Mouse (Mus musculus): ENCODE measurements around the gene Pim3. TPM values are rescaled to one million over a fixed set of nuclear protein-coding genes. Genes with fewer than 3 reads are reported as not detected.

The Pim3 gene
- polyA plus RNA-seq, 1 experiment from 2014 or later = 69.2 TPM

DNA sequence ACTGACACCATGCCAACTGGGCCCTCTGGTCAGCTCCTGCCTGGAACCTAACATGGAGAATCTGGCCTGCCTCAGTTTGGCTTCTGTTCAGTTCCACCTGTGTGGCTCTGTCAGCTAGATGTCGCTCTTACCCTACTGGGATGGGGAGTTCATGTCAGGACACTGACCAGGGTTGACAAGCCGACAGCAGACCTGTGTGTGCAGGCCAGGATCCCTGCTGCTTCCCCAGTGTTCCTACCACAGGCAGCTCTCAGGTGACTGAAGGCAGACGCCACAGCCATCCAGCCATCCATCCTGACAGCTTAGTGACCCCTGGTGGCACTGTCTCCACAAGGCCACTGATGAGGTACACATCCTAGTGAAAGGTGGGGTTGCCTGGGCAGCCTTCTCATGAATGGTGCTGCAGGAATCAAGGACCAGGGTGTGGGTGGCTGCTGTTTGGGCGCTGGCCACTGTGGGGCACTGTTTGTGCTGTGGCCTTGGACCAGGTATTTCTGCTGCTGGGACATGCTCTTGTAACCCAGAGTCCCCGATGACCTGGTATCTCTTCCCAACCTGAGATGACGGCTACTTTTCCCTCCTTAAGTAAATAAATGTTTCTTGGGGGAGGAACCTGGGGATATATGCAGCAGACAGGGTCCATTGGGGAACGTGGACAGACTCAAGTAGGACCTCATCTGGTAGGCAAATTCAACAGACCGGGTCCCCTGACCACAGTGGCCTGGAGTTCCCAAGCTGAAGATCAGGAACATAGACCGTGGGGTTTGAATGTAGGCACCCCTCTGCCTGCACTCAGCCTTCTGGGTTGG, 33.8 kb upstream of the Pim3 start:
- ATAC-seq (ENCODE audit: low FRiP score, low read depth) = peak; percentile 48
- H3K9me3 ChIP-seq = no peaks in the 10 kb centered on the region
- H3K9ac ChIP-seq = no peak overlapping the region
- H3K4me1 ChIP-seq (replicated peaks) = no peaks in the 10 kb centered on the region
- H3K4me3 ChIP-seq = no peak overlapping the region
- H3K27me3 ChIP-seq = no peaks in the 10 kb centered on the region
- peaks cover 37% of the 10 kb centered on the region for H3K36me3 ChIP-seq
- no peak overlapping the region for H3K4me2 ChIP-seq
- 33% methylated on average over 9 of the region's 9 CpGs for WGBS
- H3K27ac ChIP-seq (replicated peaks) = no peak overlapping the region

DNA sequence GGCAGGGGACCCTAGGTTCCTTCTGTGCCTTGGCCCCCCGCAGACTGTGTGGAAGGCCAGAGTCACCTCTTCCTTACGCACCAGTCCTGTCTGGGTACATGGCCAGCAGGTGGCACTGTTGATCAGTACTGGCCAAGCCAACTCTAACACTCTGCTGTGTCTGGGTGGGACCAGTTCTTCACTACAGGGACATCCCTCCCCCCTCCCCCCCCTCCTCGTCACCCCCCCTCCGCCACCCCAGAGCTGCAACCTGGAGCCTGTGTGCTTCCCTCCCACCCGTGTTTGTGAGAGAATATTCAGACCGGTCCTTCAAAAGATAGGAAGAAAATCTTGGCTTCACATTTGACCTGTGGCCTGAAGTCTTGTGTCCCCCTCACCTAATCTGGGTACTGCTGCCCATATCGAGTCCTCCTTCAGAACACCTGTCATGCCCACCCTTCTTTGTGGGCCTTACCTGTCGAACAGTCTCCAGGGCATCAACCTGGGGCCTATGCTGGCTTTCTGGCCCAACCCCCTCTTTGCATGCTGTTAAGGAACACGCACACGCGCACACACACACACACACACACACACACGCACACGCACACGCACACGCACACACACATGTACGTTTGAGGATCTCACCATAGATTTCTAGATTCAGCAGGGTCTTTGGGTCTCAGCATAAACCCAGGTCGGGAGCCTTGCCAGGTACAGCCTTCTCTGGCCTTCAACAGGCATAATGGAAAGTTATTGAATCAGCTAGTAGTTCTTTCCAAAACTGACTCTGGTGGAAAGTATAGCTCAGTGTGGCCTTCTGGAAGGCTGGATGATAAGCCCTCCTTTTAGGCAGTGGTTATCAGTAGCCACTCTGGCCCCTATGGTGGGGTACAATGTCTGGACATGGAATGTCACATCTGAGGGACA, 32.9 kb upstream of the Pim3 start:
- H3K9ac ChIP-seq = no peak overlapping the region
- no peak overlapping the region for H3K27ac ChIP-seq (replicated peaks)
- no peak overlapping the region for H3K4me2 ChIP-seq
- H3K9me3 ChIP-seq = no peaks in the 10 kb centered on the region
- ATAC-seq (ENCODE audit: low FRiP score, low read depth) = peak; percentile 92
- no peak overlapping the region for H3K4me3 ChIP-seq
- H3K27me3 ChIP-seq = no peaks in the 10 kb centered on the region
- peaks cover 28% of the 10 kb centered on the region for H3K36me3 ChIP-seq
- 58% methylated on average over 17 of the region's 17 CpGs for WGBS
- H3K4me1 ChIP-seq (replicated peaks) = no peaks in the 10 kb centered on the region

DNA sequence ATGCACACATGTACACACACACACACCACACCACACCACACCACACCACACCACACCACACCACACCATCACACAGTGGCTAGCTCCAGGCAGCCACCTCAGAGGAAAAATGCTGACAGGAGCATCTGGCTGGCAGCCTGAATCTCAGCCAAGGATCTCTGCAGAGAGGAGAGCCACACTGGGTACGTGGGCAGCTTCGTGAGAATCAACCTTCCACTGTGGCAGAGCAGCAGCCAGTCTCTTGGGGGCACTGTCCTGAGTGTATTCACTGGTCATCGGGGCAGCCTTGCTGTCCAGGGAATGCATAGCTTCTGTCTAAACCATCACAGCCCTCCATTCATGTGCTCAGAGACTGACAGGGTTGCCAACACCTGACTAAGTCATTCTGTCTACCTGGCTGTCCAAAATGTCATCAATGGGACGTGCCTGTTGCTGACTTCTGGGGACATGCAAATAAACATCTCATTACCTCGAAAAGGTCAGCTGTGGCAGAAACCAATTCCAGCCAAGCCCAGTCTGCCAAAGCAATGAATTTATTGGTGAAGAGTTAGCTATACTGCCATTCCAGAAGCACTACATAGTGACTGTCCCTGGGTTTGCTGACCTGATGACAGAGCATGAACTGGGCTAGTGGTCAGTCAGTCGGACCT, 32.1 kb upstream of the Pim3 start:
- Histone ChIP-seq H3K27me3 (no peaks in the 10 kb centered on the region), H3K36me3 (peaks cover 20% of the 10 kb centered on the region), H3K9me3 (no peaks in the 10 kb centered on the region), H3K4me1 (replicated peaks) (no peaks in the 10 kb centered on the region), H3K9ac (no peak overlapping the region), H3K4me3 (no peak overlapping the region), H3K4me2 (no peak overlapping the region), H3K27ac (replicated peaks) (no peak overlapping the region)
- 80% methylated on average over 6 of the region's 6 CpGs for WGBS
- no peak for ATAC-seq (ENCODE audit: low FRiP score, low read depth)

DNA sequence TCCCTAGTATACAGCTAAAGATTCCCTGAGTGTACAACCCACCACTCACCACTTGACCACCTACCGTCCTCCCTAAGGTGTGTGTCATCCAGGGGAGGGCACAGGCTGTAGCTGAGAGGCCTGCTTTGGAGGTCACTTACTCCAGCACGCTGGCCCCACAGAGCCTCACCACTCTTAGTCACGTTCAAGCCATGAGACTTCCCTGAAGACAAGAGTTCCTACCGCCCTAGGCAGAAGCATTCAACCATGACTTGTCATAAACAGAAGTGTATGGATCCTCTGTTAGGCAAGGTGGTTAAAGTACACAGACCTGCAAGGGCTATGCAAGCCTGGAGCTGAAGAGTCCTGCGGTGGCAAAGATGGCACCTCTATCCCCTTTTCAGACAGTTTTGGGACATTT, 31.3 kb upstream of the Pim3 start:
- WGBS = 82% methylated on average over 5 of the region's 5 CpGs
- Histone ChIP-seq H3K4me2 (no peak overlapping the region), H3K9ac (no peak overlapping the region), H3K36me3 (peaks cover 13% of the 10 kb centered on the region; the same call in 1 of the 2 replicates), H3K4me3 (no peak overlapping the region), H3K9me3 (no peaks in the 10 kb centered on the region), H3K4me1 (replicated peaks) (no peaks in the 10 kb centered on the region), H3K27ac (replicated peaks) (no peak overlapping the region), H3K27me3 (no peaks in the 10 kb centered on the region)
- no peak for ATAC-seq (ENCODE audit: low FRiP score, low read depth)

DNA sequence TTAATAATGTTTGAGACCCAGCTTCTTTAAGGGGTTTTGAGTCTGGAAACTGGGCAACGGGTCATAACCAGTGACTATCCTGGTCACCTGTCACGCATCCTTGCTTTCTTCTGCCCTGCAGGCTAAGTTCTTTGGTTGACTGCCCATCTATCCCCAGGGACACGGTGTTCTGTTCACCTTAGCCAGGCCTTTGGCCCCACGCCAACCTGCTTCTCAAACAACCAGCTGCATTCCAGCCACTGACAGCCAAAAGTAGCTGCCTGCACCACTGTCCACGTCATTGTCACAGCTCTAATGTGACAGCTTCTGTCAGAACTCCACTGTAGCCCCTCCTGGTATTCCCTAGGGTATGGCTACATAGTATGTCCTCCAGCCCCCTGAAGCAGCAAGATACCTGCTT, 30.5 kb upstream of the Pim3 start:
- Histone ChIP-seq H3K36me3 (peaks cover 6% of the 10 kb centered on the region; the same call in 1 of the 2 replicates), H3K27me3 (no peaks in the 10 kb centered on the region), H3K9ac (no peak overlapping the region), H3K9me3 (no peaks in the 10 kb centered on the region), H3K27ac (replicated peaks) (no peak overlapping the region), H3K4me1 (replicated peaks) (0 out of 2 replicates have a peak, but pooled peaks cover under 1% of the 10 kb centered on the region), H3K4me3 (no peak overlapping the region), H3K4me2 (no peak overlapping the region)
- WGBS = 60% methylated on average over 5 of the region's 5 CpGs
- ATAC-seq (ENCODE audit: low FRiP score, low read depth) = no peak

DNA sequence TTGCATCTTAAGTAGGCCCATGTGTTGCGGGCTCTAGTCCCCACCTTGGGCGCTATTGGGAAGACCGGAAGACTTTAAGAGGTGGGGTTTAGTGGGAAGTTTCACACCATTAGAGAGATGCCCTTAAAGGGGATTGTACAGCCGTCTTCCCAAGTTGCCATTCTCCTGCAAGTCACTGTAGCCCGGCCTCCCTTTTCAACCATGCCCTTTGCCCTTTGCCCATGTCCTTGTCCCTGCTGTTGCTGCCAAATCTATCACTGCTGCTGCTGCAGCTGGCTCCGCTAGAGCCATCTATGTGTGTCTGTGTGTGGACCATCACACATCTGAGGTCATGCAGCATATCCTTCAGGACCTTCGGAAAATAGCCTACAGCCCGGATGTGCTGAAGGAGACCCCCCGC, 29.4 kb upstream of the Pim3 start:
- H3K9ac ChIP-seq = no peak overlapping the region
- H3K27me3 ChIP-seq = no peaks in the 10 kb centered on the region
- H3K4me1 ChIP-seq (replicated peaks) = peaks cover 7% of the 10 kb centered on the region
- H3K9me3 ChIP-seq = no peaks in the 10 kb centered on the region
- H3K36me3 ChIP-seq = no peaks in the 10 kb centered on the region
- ATAC-seq (ENCODE audit: low FRiP score, low read depth) = no peak
- no peak overlapping the region for H3K4me3 ChIP-seq
- no peak overlapping the region for H3K27ac ChIP-seq (replicated peaks)
- WGBS = 90% methylated on average over 9 of the region's 9 CpGs
- no peak overlapping the region for H3K4me2 ChIP-seq

DNA sequence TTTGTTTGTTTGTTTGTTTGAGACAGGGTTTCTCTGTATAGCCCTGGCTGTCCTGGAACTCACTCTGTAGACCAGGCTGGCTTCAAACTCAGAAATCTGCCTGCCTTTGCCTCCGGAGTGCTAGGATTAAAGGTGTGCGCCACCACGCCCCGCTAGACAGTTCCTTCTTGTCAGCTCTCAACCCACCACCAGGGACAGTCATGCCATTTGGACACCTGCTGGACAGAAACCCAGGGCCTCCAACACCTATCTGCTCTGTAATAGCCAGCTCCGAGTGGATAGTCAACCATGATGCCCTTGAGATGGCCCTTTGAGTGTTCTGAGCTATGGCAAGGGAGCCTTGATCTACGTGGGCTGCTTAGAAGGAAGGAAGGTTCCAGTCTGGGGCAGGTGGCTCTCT, 26.0 kb upstream of the Pim3 start:
- Histone ChIP-seq H3K36me3 (no peaks in the 10 kb centered on the region), H3K4me1 (replicated peaks) (peaks cover 31% of the 10 kb centered on the region), H3K4me2 (no peak overlapping the region), H3K27me3 (no peaks in the 10 kb centered on the region), H3K4me3 (no peak overlapping the region), H3K9me3 (no peaks in the 10 kb centered on the region), H3K27ac (replicated peaks) (no peak overlapping the region), H3K9ac (no peak overlapping the region)
- no peak for ATAC-seq (ENCODE audit: low FRiP score, low read depth)
- 82% methylated on average over 6 of the region's 6 CpGs for WGBS

DNA sequence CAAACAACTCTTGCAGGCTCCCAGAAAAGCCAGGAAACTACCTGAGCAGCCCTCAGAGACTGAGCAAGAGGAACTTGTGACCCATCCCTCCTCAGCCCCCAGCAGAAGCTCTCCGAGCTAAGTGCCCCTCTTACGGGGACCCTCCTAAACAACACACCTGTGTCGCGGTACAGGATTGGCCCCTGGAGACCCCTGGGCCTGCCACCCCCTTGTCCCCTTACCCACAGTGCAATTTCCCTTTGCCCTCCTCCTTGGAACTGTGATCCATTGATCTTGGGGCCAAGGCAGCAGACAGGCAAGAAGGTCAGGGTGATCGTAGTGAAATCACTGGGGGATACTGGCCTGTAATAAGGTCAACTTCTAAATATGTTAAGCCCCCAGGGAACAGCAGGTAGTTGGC, 25.4 kb upstream of the Pim3 start:
- H3K9me3 ChIP-seq = no peaks in the 10 kb centered on the region
- H3K4me1 ChIP-seq (replicated peaks) = peaks cover 31% of the 10 kb centered on the region
- H3K27me3 ChIP-seq = no peaks in the 10 kb centered on the region
- no peak overlapping the region for H3K9ac ChIP-seq
- H3K36me3 ChIP-seq = no peaks in the 10 kb centered on the region
- peak overlapping the region; percentile 53 for H3K4me3 ChIP-seq
- H3K27ac ChIP-seq (replicated peaks) = no peak overlapping the region
- ATAC-seq (ENCODE audit: low FRiP score, low read depth) = no peak
- H3K4me2 ChIP-seq = peak overlapping the region; percentile 88
- 73% methylated on average over 5 of the region's 5 CpGs for WGBS

DNA sequence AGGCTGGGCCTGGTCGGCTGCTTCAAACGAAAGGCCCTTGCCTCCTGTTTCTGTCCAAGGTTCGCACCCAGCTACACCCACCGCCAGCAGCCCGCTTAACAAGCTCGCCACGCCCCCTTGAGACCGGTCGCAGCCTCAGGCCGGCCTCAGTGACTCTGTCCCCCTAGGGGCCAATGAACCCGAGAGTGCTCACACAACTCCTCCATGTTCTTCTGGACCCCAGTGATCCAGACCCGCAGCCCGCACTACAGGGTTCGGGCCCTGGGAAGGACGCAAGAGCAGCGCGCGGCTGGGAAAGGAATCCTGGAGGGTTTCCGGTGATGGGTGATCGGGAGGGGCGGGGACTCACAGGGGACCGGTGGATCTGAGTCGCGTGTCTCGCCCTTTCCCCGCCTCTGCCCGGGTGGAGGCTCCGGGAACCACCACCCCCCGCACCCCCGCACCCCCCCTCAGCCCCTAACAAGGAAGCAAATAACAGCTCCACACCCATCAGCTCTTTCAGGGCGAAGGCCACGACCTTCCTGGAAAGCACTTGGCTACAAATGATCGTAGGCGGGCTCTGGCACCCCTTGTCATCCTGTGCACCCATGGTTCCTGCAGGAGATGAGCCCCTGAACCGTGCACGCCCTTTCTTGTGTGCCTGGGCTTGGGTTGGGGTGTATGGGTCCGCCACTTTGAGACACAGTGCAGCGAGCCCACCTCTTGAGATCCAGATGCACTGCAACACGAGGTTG, 24.6 kb upstream of the Pim3 start:
- WGBS = under 1% methylated on average over 39 of the region's 39 CpGs
- Histone ChIP-seq H3K27ac (replicated peaks) (peak overlapping the region; percentile 75), H3K4me2 (peak overlapping the region; percentile 88), H3K9ac (peak overlapping the region; percentile 54), H3K27me3 (no peaks in the 10 kb centered on the region), H3K9me3 (no peaks in the 10 kb centered on the region), H3K4me1 (replicated peaks) (peaks cover 31% of the 10 kb centered on the region), H3K4me3 (peak overlapping the region; percentile 53), H3K36me3 (no peaks in the 10 kb centered on the region)
- ATAC-seq (ENCODE audit: low FRiP score, low read depth) = peak; percentile 71

DNA sequence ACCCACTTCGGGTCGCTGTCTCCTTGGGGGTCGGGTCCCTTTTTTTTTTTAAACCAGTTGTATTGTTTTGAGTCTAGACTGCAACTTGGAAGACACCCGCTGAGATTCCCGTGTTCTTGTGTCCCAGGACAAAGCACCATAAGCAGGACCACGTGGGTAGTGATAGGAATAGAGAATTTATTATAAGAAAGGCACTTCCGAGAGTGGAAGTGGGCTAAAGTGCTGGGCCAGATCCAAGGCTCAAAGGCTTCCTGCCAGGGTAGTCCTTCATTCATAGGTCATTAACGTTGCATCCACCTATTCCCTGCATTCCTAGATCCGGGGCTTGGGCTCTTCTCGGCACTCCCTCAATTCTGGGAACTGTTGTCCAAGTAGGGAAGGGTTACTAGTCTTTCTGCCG, 24.0 kb upstream of the Pim3 start:
- peak overlapping the region; percentile 54 for H3K9ac ChIP-seq
- peaks cover 31% of the 10 kb centered on the region for H3K4me1 ChIP-seq (replicated peaks)
- no peak for ATAC-seq (ENCODE audit: low FRiP score, low read depth)
- WGBS = 2% methylated on average over 11 of the region's 11 CpGs
- H3K27ac ChIP-seq (replicated peaks) = peak overlapping the region; percentile 75
- H3K4me2 ChIP-seq = peak overlapping the region; percentile 88
- peak overlapping the region; percentile 53 for H3K4me3 ChIP-seq
- H3K9me3 ChIP-seq = no peaks in the 10 kb centered on the region
- no peaks in the 10 kb centered on the region for H3K36me3 ChIP-seq
- H3K27me3 ChIP-seq = no peaks in the 10 kb centered on the region

DNA sequence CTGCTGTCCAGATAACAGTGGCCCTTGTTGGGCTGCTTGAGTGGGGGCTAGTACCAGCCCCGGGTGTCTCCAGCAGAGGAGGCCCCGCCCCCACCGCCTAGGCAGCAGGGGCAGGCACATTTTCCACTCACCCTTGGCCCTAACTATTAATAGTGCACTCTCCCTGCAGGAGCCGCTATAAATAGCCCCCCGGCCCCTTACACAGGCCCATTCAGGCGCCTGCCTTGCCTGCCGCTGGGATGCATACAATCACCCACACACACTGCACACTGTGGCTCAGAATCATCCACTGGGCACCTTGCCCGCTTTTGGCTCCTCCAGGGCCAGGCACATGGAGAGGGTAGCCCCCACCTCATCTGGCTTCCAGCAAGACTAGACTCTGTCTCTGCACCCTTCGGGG, 22.7 kb upstream of the Pim3 start:
- no peaks in the 10 kb centered on the region for H3K27me3 ChIP-seq
- H3K9me3 ChIP-seq = no peaks in the 10 kb centered on the region
- no peak overlapping the region for H3K4me2 ChIP-seq
- H3K27ac ChIP-seq (replicated peaks) = peak overlapping the region; percentile 58
- no peak overlapping the region for H3K9ac ChIP-seq
- 22% methylated on average over 9 of the region's 9 CpGs for WGBS
- ATAC-seq (ENCODE audit: low FRiP score, low read depth) = peak; percentile 77
- no peaks in the 10 kb centered on the region for H3K36me3 ChIP-seq
- no peak overlapping the region for H3K4me3 ChIP-seq
- peaks cover 31% of the 10 kb centered on the region for H3K4me1 ChIP-seq (replicated peaks)
